Mouse (Mus musculus) embryonic facial prominence, embryonic 11.5 days (tissue): ENCODE data around the gene Eef2k. TPM values are rescaled to one million over a fixed set of nuclear protein-coding genes. Genes with fewer than 3 reads are reported as not detected.
"Not testable (repeated sequence)": the region's sequence is repeated elsewhere in the genome, so short reads cannot be mapped to it uniquely, and the experiment has no call there.

ENCODE experiments used
- ATAC-seq: fragments of 200-750 bp; cut with Nextera tagmentation; replicated peaks from 2 replicates; pipeline ENCODE4 v1.8.0; 2017; ENCODE audit warnings: low read depth; ENCODE audit not compliant: insufficient number of reproducible peaks, low FRiP score, low TSS enrichment
- DNase-seq: peaks from one replicate; pipeline ENCODE4 v3.0.0-alpha.2; 2015; ENCODE audit warnings: low spot score
- H3K27ac ChIP-seq: fragments of 300-500 bp; sonication (generic); replicated peaks from 2 replicates; pipeline ENCODE4 v1.5.1; 2014; ENCODE audit warnings: mild to moderate bottlenecking, low read depth, low read length, control low read depth
- H3K27me3 ChIP-seq: fragments of 300-500 bp; sonication (generic); 2 replicates; pipeline ENCODE4 v1.6.1; 2014; ENCODE audit warnings: mild to moderate bottlenecking, low read length, moderate library complexity, mixed read lengths; ENCODE audit not compliant: control insufficient read depth, insufficient read depth
- H3K36me3 ChIP-seq: fragments of 300-500 bp; sonication (generic); replicated peaks from 2 replicates; pipeline ENCODE4 v1.6.1; 2014; ENCODE audit warnings: low read depth, mild to moderate bottlenecking, low read length, moderate library complexity, mixed read lengths; ENCODE audit not compliant: control insufficient read depth, insufficient read depth
- H3K4me1 ChIP-seq: fragments of 300-500 bp; sonication (generic); 2 replicates; pipeline ENCODE4 v1.6.1; 2014; ENCODE audit warnings: low read length, mixed read lengths; ENCODE audit not compliant: control insufficient read depth, insufficient read depth
- H3K4me2 ChIP-seq: fragments of 300-500 bp; sonication (generic); 2 replicates; pipeline ENCODE4 v1.6.1; 2014; ENCODE audit warnings: low read depth, mild to moderate bottlenecking, control low read depth, low read length, moderate library complexity
- H3K4me3 ChIP-seq: fragments of 300-500 bp; sonication (generic); 2 replicates; pipeline ENCODE4 v1.5.1; 2014; ENCODE audit warnings: low read depth, low read length, control low read depth
- H3K9ac ChIP-seq: fragments of 300-500 bp; sonication (generic); replicated peaks from 2 replicates; pipeline ENCODE4 v1.6.1; 2014; ENCODE audit warnings: mild to moderate bottlenecking, control low read depth, low read length
- H3K9me3 ChIP-seq: fragments of 300-500 bp; sonication (generic); replicated peaks from 2 replicates; pipeline ENCODE4 v1.6.1; 2016; ENCODE audit warnings: mild to moderate bottlenecking, low read length, inconsistent platforms, mixed read lengths; ENCODE audit not compliant: control insufficient read depth
- WGBS: fragments of 180-500 bp; shearing (Covaris S2); extraction: QIAGEN DNeasy Blood & Tissue Kit; methylation state at CpG from one replicate; pipeline ENCODE4 v1.1.7; 2014; 5-methylcytosine and 5-hydroxymethylcytosine counted together
- polyA plus RNA-seq: library from polyadenylated mRNA; unstranded; fragments of >200 nt; fragmentation: Nextera tagmentation; extraction: Ambion mirVana; gene quantifications from 2 replicates; pipeline ENCODE4 v1.2.1, GENCODE M21; 2014

The Eef2k gene
- polyA plus RNA-seq, 1 experiment from 2014 or later, result 8.7 TPM

DNA sequence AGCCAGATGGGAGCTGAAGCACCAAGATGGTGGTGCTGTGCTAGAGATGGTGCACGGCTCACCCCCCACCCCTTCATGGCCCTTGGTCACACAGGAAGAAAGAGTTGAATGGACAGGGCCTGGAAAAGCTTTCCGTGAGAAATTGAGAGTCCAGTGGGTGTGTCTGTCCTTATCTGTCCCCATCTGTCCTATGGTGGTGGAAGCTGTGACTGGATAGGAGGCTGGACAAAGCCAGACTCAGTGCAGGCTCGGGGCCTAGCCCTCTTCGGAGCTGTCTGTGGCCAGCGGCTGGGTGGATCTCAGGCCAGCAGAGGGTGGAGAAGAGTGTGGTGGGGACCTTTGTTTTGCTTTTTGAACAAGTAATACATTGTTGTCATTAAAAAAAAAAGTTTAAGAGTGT, 50.5 kb downstream of the Eef2k start:
- H3K36me3 ChIP-seq, result no peaks in the 10 kb centered on the region
- H3K4me3 ChIP-seq, result no peak overlapping the region
- no peaks in the 10 kb centered on the region for H3K9me3 ChIP-seq
- DNase-seq (no peak), ATAC-seq (no peak)
- WGBS, result 77% methylated on average over 5 of the region's 5 CpGs
- no peaks in the 10 kb centered on the region for H3K27me3 ChIP-seq
- H3K9ac ChIP-seq, result no peak overlapping the region
- no peak overlapping the region for H3K4me2 ChIP-seq
- no peak overlapping the region for H3K27ac ChIP-seq
- H3K4me1 ChIP-seq, result no peaks in the 10 kb centered on the region

- Histone ChIP-seq H3K27me3 (no peaks in the 10 kb centered on the region), H3K36me3 (no peaks in the 10 kb centered on the region), H3K27ac (no peak overlapping the region), H3K4me1 (no peaks in the 10 kb centered on the region), H3K4me2 (no peak overlapping the region), H3K9me3 (no peaks in the 10 kb centered on the region), H3K9ac (no peak overlapping the region), H3K4me3 (no peak overlapping the region)
- ATAC-seq (no peak), DNase-seq (no peak)
- WGBS, result 87% methylated on average over 7 of the region's 7 CpGs
Observed at GRCm38 (mm10) chr7:120897054-120897453, 54.4 kb downstream of the Eef2k start.

- Histone ChIP-seq H3K36me3 (no peaks in the 10 kb centered on the region), H3K4me3 (no peak overlapping the region), H3K27me3 (no peaks in the 10 kb centered on the region), H3K4me1 (no peaks in the 10 kb centered on the region), H3K27ac (no peak overlapping the region), H3K4me2 (no peak overlapping the region), H3K9me3 (no peaks in the 10 kb centered on the region), H3K9ac (no peak overlapping the region)
- ATAC-seq, result no peak
- 88% methylated on average over 9 of the region's 9 CpGs for WGBS
- no peak for DNase-seq
Observed at GRCm38 (mm10) chr7:120897711-120898335, 55.2 kb downstream of the Eef2k start.

- no peak for DNase-seq
- Histone ChIP-seq H3K36me3 (no peaks in the 10 kb centered on the region; the same call in 1 of the 2 replicates), H3K4me1 (no peaks in the 10 kb centered on the region), H3K9me3 (no peaks in the 10 kb centered on the region), H3K9ac (no peak overlapping the region), H3K27me3 (no peaks in the 10 kb centered on the region), H3K27ac (no peak overlapping the region), H3K4me3 (no peak overlapping the region), H3K4me2 (no peak overlapping the region)
- 72% methylated on average over 4 of the region's 4 CpGs for WGBS
- no peak for ATAC-seq
Observed at GRCm38 (mm10) chr7:120900191-120900590, 57.6 kb downstream of the Eef2k start.

DNA sequence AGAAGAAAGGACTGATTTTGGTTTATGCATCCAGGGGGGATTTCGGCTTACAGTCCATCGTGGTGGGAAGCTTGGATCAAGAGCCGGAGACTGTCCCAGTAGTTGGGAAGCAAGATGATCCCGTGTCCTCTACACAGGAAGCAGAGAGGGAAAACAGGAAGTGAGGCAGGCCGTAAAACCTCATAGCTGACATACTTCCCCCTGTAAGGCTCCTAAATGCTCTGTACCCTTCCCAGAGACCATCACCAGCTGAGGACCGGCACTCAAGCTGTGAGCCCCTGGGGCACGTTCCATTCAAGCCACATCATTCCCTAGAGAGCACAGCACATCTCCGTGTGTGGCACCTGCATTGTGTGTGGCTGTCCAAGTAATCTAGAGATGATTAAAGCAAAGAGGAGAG, 59.1 kb downstream of the Eef2k start:
- Histone ChIP-seq H3K4me2 (no peak overlapping the region), H3K36me3 (no peaks in the 10 kb centered on the region; the same call in 1 of the 2 replicates), H3K9me3 (no peaks in the 10 kb centered on the region), H3K27ac (no peak overlapping the region), H3K4me1 (no peaks in the 10 kb centered on the region), H3K9ac (no peak overlapping the region), H3K27me3 (no peaks in the 10 kb centered on the region), H3K4me3 (no peak overlapping the region)
- ATAC-seq (no peak), DNase-seq (no peak)
- 41% methylated on average over 8 of the region's 8 CpGs for WGBS

GRCm38 (mm10) chr7:120902931-120903330, 60.3 kb downstream of the Eef2k start:
- Histone ChIP-seq H3K4me2 (no peak overlapping the region), H3K27me3 (no peaks in the 10 kb centered on the region), H3K27ac (no peak overlapping the region), H3K4me3 (no peak overlapping the region), H3K36me3 (no peaks in the 10 kb centered on the region; the same call in 1 of the 2 replicates), H3K9ac (no peak overlapping the region), H3K4me1 (no peaks in the 10 kb centered on the region), H3K9me3 (no peaks in the 10 kb centered on the region)
- peak; percentile 11 for DNase-seq
- no peak for ATAC-seq
- 55% methylated on average over 3 of the region's 3 CpGs for WGBS

DNA sequence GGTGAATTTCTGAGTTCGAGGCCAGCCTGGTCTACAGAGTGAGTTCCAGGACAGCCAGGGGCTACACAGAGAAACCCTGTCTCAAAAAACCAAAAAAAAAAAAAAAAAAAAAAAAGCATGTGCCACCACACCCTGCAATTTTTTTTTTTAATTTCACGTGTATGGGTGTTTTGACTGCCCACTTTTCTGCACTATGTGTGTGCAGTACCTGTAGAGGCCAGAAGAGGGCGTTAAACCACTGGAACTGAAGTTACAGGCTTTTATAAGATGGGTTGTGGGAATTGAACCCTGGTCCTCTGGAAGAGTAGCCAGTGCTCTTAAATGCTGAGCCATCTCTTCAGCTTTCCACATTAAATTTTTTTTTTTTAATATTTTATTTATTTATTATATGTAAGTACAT, 67.5 kb downstream of the Eef2k start:
- H3K27me3 ChIP-seq, H3K4me3 ChIP-seq, DNase-seq, H3K4me1 ChIP-seq, ATAC-seq, H3K9ac ChIP-seq, H3K9me3 ChIP-seq, H3K4me2 ChIP-seq, H3K27ac ChIP-seq, H3K36me3 ChIP-seq: not testable (repeated sequence)
- 78% methylated on average over 3 of the region's 3 CpGs for WGBS

- DNase-seq, ATAC-seq, H3K4me1 ChIP-seq, H3K36me3 ChIP-seq, H3K27me3 ChIP-seq, H3K4me2 ChIP-seq, H3K9ac ChIP-seq, H3K27ac ChIP-seq, H3K4me3 ChIP-seq, H3K9me3 ChIP-seq: not testable (repeated sequence)
- WGBS, result 88% methylated on average over 5 of the region's 6 CpGs
Observed at GRCm38 (mm10) chr7:120911268-120911667, 68.6 kb downstream of the Eef2k start.
